Mouse (Mus musculus): ENCODE results near the gene Glud1.
"Not testable (repeated sequence)": the region's sequence is repeated elsewhere in the genome, so short reads cannot be mapped to it uniquely, and the experiment has no call there.

Gene Glud1

DNA sequence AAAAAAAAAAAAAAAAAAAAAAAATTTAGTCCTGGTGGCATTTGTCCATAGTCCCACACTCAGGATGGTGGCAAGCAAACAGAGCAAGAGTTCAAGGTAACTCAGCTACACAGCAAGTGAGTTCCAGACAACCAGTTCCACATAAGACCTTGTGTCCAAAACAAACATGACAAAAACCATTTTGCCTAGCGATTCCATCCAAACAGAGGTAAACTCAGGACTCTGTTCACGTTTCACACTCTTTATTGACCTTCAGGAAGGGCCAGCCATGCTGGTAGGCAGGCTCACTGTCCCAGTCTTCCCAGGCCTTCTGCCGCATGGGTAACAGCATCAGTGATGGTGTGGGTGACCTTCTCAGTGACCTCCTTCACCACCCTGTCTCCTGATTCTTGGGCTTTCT is 41.1 kb downstream of the Glud1 start:
- DNase-seq (ENCODE audit: extremely low spot score, low spot score), result no peak

DNA sequence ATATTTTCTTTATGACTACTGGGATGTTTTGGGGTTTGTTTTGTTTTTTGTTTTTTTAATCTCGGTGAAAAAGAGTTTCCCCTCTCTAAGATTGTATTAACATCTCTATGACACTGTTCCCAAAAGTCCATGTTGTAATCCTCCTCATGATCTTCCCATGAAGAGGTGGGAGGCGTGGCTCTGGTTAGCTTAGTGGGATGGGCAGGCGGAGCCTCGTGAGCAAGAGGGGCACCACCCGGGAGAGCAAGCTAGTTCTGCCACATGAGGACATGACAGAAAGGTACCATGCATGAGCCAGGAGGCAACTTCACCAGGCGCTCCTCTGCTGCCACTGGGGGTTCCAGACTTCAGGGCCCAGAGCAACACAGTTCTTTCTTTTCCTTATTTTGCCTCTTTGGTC is 42.0 kb downstream of the Glud1 start:
- DNase-seq (ENCODE audit: extremely low spot score, low spot score), result no peak

DNA sequence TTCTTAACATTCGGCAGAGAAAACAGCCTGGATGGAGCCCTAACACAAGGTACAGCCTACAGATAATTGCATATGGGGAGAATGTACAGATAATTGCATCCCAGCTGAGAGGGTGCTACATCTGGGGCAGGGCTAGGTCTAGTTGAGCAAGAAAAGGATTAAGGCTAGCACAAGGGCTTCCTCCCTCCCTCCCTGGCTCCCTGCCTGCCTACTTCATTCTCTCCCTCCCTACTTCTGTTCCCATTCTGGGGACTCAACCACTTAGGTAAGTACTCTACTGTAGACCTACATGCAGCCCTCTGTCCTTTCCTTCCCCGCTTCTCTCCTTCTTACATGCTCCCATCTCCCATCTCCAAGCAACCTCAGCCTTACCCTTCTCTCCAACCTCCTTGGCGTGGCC is 42.8 kb downstream of the Glud1 start:
- DNase-seq (ENCODE audit: extremely low spot score, low spot score), result no peak

DNA sequence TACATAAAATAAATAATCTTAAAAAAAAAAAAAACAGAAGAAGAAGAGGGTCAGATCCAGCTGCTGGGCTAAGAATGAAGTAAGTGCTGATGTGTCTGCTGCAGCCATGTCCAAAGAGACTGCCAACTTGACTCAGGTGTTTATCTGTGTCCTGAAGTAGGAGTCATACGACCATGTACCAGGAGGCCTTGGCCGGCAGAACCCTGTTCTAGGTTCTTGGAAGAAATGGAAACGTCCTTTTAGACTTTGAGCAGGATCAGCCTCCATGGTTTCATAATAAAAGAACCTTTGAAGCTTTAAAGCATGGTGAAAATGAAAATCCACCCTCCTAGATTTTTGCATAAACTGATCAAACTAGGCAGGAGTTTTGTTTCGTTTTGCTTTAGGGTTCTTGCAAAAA is 43.9 kb downstream of the Glud1 start:
- no peak for DNase-seq (ENCODE audit: extremely low spot score, low spot score)

DNA sequence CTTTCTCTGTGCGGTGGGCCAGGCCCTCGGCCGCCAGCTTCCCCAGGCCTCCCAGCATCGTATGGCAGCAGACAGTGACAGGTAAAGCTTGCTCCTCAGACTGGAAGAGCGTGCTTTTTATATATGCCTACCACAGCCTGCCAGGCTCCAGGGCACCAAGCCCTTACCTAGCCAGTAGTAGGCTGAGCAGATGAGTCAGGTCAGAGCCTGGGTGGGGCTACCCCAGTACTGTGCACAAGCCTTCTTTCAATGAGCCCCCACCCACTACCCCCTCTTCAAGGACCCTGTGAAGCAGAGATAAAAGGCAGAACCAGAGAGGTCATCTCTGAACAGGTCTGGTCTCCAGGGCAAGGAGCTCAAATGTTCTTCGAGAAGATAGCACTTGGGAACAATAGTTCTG is 44.8 kb downstream of the Glud1 start, which contains the start of gene Fam25c:
Gene Fam25c (minus strand): TSS at position 133 of the 400 bp plus-strand sequence.
- DNase-seq (ENCODE audit: extremely low spot score, low spot score), result no peak

DNA sequence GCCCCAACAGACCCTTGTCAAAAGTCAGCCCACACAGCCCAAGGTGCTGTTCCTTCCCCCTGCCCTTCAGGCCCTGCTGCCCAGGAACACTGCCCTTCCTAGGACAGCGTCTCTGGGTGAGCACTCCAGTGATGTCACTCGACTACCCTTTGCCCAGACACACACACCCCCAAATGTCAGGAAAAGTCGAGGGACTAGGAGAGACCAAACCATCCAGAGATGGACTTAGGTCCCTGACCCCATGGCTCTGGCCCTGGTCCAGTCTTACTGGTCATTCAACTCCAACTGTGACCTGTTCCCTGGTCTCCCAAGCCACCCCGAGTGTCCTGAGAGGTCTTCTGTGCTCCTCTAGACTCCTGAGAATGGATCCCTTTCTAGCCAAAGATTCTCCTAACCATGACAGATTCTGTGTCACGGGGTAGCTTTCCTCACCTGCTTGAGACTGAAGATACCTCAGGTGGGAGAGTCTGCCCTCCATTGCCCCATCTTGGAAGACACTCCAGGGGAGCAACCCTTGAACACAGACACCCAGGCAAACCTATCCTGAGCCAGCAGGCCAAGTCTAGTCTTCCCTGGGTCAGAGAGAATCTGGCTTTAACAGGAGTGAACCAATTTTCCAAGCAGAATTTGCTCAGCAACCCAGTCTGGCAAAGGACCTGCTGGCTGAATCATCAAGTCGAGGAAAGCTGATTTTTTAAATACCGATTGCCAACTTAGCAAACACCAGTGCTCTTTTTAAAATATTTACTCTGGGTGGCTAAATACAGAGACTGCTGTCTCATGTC is 47.3 kb downstream of the Glud1 start:
- DNase-seq (ENCODE audit: extremely low spot score, low spot score), result no peak

DNA sequence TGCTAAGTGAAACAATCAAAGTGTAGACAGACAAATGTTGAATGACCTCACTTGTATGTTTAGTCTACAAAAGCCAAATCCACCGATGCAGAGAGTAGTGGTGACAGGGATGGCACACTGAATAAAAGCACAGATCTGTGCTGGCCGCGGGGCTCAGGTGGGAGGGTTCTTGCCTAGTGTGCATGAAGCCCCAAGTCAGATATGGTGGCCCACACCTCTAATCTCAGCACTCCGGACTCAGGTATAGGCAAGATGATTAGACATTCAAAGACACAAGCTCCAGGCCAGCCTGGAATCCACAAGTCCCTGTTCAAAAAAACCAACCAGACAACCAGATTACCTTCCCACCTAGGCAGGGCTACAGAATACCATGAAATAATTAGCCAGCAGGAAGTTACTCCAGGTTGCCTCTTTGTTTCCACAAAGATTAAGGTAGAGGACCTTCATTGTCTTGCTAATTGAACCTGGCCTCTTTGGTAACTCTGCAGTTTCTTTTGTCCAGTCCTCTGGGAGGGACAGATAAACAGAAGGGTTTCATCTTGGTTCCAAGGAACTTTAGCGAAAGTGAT is 49.2 kb downstream of the Glud1 start:
- DNase-seq (ENCODE audit: extremely low spot score, low spot score), result no peak

DNA sequence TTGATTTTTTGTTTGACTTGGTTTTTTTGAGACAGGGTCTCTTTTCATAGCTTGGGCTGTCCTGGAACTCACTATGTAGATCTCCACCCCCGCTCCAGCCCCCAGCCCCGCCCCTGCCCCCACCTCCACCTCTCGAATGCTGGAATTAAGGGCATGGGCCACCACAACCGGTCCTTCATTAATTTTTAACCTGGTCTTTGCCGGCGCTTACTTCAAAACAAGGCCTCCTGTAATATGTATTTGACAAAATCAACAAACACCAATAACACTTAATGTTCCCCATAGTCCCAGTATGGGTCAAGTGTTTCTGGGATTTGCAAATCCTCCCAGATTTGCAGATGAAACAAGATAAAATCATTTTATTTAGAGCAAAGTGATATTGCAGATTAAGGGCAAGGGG is 49.7 kb downstream of the Glud1 start:
- DNase-seq (ENCODE audit: extremely low spot score, low spot score), result no peak

DNA sequence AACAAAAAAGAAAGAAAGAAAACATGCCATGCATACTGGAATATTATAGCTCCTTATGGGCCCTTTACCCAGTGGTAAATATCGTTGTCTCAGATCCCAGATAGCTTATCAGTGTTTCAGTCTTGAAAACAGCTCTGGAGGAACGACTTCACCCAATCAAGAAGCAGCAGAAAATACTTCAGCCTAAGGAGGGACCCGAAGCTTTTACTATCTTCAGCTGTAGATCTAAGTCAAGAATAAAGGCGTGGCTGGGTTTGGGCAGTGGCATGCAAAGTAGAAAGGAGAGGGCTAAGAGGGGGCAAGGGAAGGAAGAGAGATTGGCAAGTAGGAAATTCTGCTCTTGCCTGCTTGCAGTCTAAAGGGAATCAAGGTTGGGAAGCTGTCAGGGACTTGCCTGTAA is 51.6 kb downstream of the Glud1 start:
- DNase-seq (ENCODE audit: extremely low spot score, low spot score), result no peak

DNA sequence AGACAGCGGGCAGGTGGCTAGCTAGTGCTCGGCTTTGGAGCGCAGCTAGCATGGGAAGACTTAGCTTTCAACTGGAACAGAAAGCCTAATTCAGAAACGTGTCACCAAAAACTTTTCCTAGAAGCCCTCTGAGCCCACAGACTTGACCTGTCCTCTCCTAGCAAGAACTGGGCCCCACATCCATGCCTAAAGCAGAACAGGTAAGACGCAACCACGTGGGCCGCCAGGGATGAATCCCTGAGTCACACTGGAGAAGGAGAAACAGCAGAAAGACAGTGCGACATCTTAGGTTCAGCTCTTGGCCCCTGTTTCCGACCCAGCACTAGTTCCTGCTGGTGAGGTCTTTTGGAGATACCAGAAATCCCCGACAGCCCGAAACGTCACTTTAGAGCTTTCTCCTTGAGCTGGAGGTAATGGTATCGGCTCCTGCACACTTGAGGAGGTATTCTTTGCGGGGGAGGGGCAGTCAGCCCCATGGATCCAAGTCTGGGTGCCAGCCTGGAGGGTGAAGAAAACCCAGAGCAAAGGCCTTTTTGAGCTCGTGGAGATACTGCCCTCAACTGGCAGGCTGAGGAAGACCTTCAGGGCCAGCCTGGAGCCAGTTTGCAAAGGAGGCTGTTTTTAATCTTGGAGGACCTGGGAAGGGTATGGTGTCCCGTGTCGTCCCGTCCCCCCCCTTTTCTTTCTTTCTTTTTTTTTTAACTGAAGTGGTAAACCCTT is 52.4 kb downstream of the Glud1 start:
- DNase-seq (ENCODE audit: extremely low spot score, low spot score), result peak; percentile 54

DNA sequence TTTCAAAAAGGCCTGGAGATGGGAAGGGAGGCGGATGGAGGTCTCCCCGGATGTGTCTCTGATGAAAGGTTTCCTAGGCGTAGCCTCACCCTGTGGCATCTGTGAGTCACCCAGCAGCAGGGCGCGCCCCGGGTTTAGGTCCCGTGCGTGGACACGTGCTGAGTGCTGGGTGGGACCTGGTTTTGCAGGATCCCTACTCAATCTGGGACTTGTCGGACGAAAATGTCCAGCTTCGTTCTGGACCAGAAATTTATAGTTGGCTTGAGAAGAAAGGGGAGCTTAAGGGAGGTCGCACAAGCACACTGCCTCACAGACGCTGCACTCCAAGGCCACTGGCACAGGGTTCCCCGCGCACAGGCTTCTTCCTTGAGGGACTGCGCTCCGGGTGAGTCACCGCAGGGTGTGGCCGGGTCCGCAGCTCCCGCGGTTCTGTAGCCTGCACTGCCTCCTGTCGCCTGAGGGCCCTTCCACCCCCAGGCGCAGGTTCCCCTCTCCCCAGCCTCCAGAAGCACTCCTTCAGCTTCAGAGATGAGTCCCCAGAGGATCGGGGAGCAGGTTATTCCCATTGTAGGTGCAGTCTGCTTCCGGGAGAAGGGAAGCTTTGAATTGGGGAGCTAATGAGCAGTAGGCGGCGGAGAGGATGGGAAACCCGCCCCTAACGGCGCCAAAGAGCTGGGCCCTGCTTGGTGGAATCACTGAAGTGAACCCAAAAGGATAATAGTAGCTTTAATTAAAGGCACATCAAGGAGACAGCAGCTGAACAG is 53.1 kb downstream of the Glud1 start:
- DNase-seq (ENCODE audit: extremely low spot score, low spot score), result peak; percentile 59

DNA sequence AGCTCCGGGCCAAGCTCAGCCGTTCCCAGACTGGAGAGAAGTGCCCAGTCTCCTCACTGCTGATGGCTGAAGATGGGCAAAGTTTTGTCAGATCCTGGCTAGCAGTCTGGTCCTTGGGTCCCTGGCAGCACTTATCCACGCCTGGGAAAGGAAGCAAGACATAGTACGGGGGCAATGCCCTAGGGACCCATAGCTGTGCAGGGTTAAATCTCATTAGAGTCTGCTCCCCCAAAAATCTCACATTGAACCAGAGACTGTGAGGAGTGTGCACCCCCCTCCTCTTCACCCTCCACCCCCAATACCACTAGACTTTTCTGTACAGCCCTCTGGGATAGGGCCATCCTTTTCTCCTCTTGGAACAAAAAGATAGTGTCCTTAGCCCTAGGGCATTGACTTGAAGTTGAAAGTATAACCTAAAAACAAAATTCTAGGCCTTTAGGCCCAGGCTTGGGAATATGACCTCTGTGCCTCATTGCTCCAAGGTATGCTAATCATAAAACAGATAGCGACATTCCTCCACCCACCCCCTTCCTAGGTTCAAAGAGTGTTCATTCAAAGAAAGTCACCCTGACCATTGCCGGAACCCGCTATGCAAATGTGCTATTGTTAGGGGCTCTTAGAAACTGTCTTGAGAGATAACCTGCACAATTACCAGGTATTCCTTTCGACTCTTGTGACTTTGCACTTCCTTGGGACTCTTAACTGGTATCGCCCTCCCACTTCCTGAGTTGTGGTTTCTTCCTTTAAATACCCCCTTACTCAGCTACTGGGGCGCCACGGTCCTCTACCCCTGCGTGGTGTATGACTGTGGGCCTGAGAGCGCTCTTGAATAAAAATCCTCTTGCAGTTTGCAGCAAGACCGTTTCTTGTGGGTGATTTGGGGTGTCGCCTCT is 54.0 kb downstream of the Glud1 start:
- DNase-seq (ENCODE audit: extremely low spot score, low spot score), result not testable (repeated sequence)

DNA sequence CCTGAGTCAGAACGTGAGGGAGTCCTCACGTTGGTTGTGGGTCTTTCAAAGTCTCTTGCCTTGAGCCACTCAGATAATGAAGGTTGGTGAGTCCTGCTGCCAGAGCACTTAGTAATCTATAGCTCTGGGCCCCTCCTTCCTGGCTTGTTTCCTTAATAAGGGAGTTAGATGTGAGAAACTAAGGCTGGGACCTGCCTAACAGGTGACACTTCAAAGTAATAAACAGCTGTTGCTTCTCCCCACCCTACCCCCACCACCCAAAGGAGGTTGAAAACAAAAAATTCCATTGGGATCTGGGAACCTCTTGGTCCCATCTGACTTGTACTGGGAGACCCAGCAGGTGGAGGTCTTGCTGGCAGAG is 54.6 kb downstream of the Glud1 start:
- no peak for DNase-seq (ENCODE audit: extremely low spot score, low spot score)

DNA sequence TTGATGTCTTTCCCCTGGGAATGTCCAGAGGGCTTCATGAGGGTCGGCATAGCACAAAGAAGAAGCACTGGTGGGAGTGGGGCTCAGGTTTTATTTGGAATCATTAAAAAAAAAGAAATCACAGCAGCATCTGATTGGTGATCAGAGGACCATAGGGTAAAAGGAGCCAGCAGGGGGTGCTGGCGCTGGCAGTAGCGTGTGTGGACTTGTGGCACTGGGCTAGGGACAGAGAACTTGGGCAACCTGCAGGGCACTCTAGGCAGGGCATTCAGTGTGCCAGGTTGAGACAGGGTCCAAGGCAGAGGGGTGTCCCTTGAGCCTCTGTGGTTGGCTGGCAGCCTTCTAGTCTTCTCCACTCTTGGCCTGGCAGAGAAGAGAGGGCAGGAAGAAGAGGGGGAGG is 59.7 kb downstream of the Glud1 start:
- DNase-seq (ENCODE audit: extremely low spot score, low spot score), result no peak

DNA sequence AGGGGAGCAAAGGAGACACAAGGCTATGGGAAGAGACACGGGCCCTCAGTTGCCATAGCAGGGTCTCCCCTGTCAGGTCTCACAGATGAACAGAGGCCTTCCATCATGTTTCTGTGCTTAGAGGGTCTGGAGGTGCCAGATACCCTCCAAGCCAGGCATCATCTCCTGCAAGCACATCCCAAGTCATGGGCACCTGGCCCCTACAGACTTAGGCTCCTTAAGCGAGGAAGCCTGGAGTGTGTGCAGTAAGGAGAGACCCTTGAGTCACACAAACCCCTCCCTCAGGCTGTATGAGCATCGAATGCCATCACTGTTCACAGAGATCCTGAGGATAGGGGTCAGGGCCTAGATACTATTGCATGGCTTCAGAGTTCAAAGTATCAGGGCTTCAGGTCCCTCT is 60.4 kb downstream of the Glud1 start:
- DNase-seq (ENCODE audit: extremely low spot score, low spot score), result no peak

DNA sequence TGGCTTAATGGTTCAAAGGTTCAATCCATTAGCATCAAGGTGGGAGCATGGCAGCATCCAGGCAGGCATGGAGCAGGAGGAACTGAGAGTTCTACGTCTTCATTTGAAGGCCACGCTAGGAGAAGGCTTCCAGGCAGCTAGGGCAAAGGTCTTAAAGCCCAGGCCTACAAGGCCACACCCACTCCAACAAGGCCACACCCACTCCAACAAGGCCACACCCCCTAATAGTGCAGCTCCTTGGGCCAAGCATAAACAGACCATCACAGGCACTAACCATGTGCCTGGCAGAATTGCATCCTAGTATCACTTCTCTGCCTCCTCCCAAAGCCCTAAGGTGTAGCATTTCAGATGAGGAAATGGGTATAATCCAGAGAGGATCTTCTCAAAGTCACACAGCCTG is 61.2 kb downstream of the Glud1 start:
- DNase-seq (ENCODE audit: extremely low spot score, low spot score), result no peak

DNA sequence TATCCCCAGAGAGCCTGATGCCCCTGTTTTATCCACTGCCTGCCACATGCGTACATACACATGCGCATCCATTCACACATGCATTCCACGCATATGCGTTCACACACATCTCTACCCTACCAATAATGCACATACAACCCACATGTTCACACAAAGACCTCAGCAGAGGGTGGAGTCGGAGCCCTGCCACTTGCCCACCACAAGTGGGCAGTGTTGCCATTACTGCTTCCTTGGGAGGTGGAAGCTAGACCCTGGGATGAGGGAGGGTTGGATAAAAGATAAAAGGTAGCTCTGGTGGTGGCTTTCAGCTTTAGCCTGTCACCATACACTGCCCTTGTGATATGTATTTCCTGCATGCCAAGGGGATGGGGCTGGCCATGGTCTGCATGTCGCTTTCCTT is 62.1 kb downstream of the Glud1 start:
- DNase-seq (ENCODE audit: extremely low spot score, low spot score), result peak; percentile 37

DNA sequence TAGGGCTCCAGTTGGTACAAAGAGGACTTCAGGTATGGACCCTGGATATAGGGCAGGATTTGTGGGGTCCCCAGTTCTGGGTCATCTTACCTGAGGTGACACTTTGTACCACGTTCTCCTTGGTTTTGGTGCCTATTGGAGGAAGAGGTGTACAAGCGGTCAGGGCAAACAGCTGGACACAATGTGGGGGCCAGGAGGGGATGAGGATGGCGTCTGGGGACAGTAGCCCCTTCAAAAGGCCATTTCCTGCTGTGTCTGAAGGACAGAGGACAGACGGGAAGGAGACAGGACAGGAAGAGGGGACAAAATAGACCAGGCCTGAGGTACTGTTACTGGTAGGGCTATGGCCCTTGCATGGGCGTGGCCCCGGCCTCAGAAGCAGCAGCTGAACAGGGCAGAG is 63.1 kb downstream of the Glud1 start:
- DNase-seq (ENCODE audit: extremely low spot score, low spot score), result no peak

DNA sequence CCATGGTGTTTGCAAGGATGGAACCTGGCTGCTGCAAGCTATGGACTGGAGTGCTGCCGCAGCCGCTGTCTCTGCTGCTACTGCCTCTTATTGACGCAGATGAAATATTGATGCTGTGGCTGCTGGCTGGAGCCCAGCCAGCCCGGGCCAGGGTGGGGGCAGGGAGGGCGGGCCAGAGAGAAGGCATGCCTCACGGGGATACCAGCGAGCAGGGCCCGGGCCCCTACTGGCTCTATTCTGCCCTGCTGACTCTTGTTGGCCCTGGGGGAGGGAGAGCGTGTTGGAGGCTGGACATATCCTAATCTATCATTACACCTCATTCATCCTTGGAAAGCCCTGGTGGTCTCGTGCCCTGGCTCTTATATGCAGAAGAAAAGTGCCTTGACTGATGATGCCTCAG is 64.0 kb downstream of the Glud1 start, which contains the start of gene Sncg:
Gene Sncg (minus strand): TSS at position 213 of the 400 bp plus-strand sequence.
- peak; percentile 39 for DNase-seq (ENCODE audit: extremely low spot score, low spot score)

DNA sequence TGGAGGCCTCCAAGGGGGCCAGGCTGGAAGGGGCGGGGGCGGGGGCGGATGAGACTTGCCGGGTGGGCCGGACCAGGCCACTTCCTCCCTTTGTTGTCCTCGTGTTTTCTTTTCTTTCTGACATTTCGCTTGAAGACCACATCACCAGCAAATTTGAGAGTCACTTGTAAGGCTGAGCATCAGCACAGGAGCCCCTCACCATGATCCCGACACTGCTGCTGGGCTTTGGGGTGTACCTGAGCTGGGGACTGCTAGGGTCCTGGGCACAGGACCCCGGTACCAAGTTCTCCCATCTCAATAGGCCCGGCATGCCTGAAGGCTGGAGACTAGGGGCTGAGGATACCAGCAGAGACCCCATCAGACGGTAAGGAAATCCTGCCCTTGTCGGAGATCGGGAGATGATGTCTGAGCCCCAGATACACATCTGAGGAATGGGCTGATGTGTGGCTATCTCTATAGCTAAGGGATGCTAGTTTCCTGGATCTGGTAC is 64.9 kb downstream of the Glud1 start, which contains the start of gene Mmrn2:
Gene Mmrn2 (plus strand): TSS at position 51 of the 490 bp plus-strand sequence.
- no peak for DNase-seq (ENCODE audit: extremely low spot score, low spot score)

DNA sequence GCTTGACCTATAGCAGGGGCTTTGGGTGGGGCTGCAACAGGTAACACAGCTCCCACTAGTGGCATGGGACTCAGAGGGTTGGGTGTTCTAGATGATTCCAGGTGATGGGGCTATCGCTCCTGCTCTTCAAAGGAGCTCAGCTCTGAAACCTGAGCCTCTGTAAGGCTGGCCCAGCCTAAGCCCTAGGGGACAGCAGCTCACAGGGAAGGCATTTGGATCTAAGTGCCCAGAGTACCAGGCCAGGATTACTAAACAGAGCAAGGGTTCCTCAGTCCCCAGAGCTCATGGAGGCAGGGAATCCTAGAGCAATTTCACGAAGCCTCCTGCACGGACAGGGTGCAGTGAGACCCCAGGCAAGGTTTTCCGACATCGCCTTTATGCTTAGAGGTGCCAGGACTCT is 65.4 kb downstream of the Glud1 start:
- no peak for DNase-seq (ENCODE audit: extremely low spot score, low spot score)

Measured in neural tube, embryonic 10.5 days (tissue).